Mouse (Mus musculus) heart, adult 2 months (tissue): ENCODE results near the gene Zfhx2. TPM values are rescaled to one million over a fixed set of nuclear protein-coding genes. Genes with fewer than 3 reads are reported as not detected.

Experiments used
- DNase-seq, 2 experiments: peaks; one replicate each; pipeline ENCODE4 v3.0.0; 2021
- H3K27ac ChIP-seq: fragments of 200-600 bp; 2 replicates; pipeline ENCODE4 v1.8.1; 2022
- H3K27me3 ChIP-seq: fragments of 200-500 bp; 2 replicates; pipeline ENCODE4 v1.6.1; 2012; ENCODE audit warnings: mild to moderate bottlenecking, low read length, inconsistent platforms, mixed read lengths; ENCODE audit not compliant: control insufficient read depth, insufficient read depth
- H3K36me3 ChIP-seq: fragments of 200-500 bp; 2 replicates; pipeline ENCODE4 v1.6.1; 2012; ENCODE audit warnings: low read length, inconsistent platforms; ENCODE audit not compliant: control insufficient read depth, insufficient read depth
- H3K4me1 ChIP-seq: fragments of 200-500 bp; 2 replicates; pipeline ENCODE4 v1.6.1; 2011; ENCODE audit warnings: low read length; ENCODE audit not compliant: control insufficient read depth, insufficient read depth
- H3K4me3 ChIP-seq: fragments of 200-600 bp; 2 replicates; pipeline ENCODE4 v1.8.1; 2022
- H3K79me2 ChIP-seq: fragments of 200-500 bp; replicated peaks from 2 replicates; pipeline ENCODE4 v1.6.1; 2012; ENCODE audit warnings: mild to moderate bottlenecking, inconsistent platforms, low read length, moderate library complexity, mixed read lengths; ENCODE audit not compliant: control insufficient read depth, insufficient read depth
- H3K9ac ChIP-seq: fragments of 200-500 bp; 2 replicates; pipeline ENCODE4 v1.6.1; 2012; ENCODE audit warnings: low read depth, mild to moderate bottlenecking, control low read depth, inconsistent platforms, low read length, mixed read lengths
- CTCF ChIP-seq: fragments of 200-600 bp; IDR thresholded peaks from 2 replicates; pipeline ENCODE4 v1.8.1; 2022; ENCODE audit warnings: antibody characterized with exemption, mild to moderate bottlenecking, moderate library complexity
- EP300 ChIP-seq: fragments of 200-500 bp; IDR thresholded peaks from 2 replicates; pipeline ENCODE4 v1.6.1; 2011; ENCODE audit warnings: low read depth, low read length, control low read depth; ENCODE audit not compliant: insufficient read depth
- POLR2A ChIP-seq: fragments of 200-500 bp; IDR thresholded peaks from 2 replicates; pipeline ENCODE4 v1.6.1; 2011; ENCODE audit warnings: mild to moderate bottlenecking, low read depth, low read length, control low read depth; ENCODE audit not compliant: insufficient read depth
- WGBS: fragments of 180-500 bp; shearing (Covaris S2); methylation state at CpG from one replicate; pipeline ENCODE4 v1.1.7; 2018; 5-methylcytosine and 5-hydroxymethylcytosine counted together
- intact Hi-C: fragments of 180-260 bp; cut with DNase I; formaldehyde crosslinking; loops from one replicate; pipeline ENCODE4 v1.15.1; 2025
- polyA plus RNA-seq: library from polyadenylated mRNA; depleted of rRNA; stranded (reverse); fragments of >200 nt; gene quantifications from 2 replicates; pipeline ENCODE4 v1.2.3, GENCODE M21; 2012
- total RNA-seq, 2 experiments: library from RNA; stranded (reverse); gene quantifications; 2 replicates each; pipeline ENCODE4 v1.2.3; 2021

The Zfhx2 gene
- total and polyA plus RNA-seq, 3 experiments: 1.3 to 4.1 (median 3.9) TPM

GRCm38 (mm10) chr14:55065391-55065790 is 26.7 kb downstream of the Zfhx2 start:
- TF ChIP-seq CTCF (no peak), EP300 (no peak), POLR2A (no peak)
- Histone ChIP-seq H3K27me3 (peaks cover 2% of the 10 kb centered on the region; the same call in 1 of the 2 replicates), H3K27ac (no peak overlapping the region), H3K4me1 (no peaks in the 10 kb centered on the region), H3K79me2 (no peaks in the 10 kb centered on the region), H3K9ac (no peak overlapping the region), H3K4me3 (no peak overlapping the region), H3K36me3 (no peaks in the 10 kb centered on the region)
- no peak for DNase-seq
- whole genome bisulfite sequencing: 89% methylated on average over 13 of the region's 13 CpGs
- intact Hi-C loops: no loop called here

- Histone ChIP-seq H3K27me3 (peaks cover 2% of the 10 kb centered on the region; the same call in 1 of the 2 replicates), H3K4me3 (no peak overlapping the region), H3K36me3 (no peaks in the 10 kb centered on the region), H3K9ac (no peak overlapping the region), H3K4me1 (no peaks in the 10 kb centered on the region), H3K79me2 (no peaks in the 10 kb centered on the region), H3K27ac (no peak overlapping the region)
- WGBS: 78% methylated on average over 35 of the region's 35 CpGs
- DNase-seq: no peak
- intact Hi-C loops: no loop called here
- no peak for TF ChIP-seq EP300
- TF ChIP-seq CTCF: no peak
- no peak for TF ChIP-seq POLR2A
Observed at GRCm38 (mm10) chr14:55064481-55065370, 27.4 kb downstream of the Zfhx2 start.

GRCm38 (mm10) chr14:55063581-55064381 is 28.3 kb downstream of the Zfhx2 start:
- no peaks in the 10 kb centered on the region for H3K4me1 ChIP-seq
- no peak for DNase-seq
- H3K9ac ChIP-seq: no peak overlapping the region
- H3K27ac ChIP-seq: no peak overlapping the region
- intact Hi-C loops: no loop called here
- WGBS: 84% methylated on average over 22 of the region's 22 CpGs
- peaks cover 2% of the 10 kb centered on the region; the same call in 1 of the 2 replicates for H3K27me3 ChIP-seq
- no peak overlapping the region for H3K4me3 ChIP-seq
- no peaks in the 10 kb centered on the region for H3K36me3 ChIP-seq
- TF ChIP-seq EP300 (no peak), CTCF (no peak), POLR2A (no peak)
- H3K79me2 ChIP-seq: no peaks in the 10 kb centered on the region

- no peak for DNase-seq
- Histone ChIP-seq H3K27ac (no peak overlapping the region), H3K9ac (no peak overlapping the region), H3K4me1 (no peaks in the 10 kb centered on the region), H3K27me3 (peaks cover 2% of the 10 kb centered on the region; the same call in 1 of the 2 replicates), H3K4me3 (no peak overlapping the region), H3K36me3 (no peaks in the 10 kb centered on the region), H3K79me2 (no peaks in the 10 kb centered on the region)
- TF ChIP-seq EP300 (no peak), POLR2A (no peak), CTCF (no peak)
- 84% methylated on average over 5 of the region's 5 CpGs for WGBS
- intact Hi-C loops: no loop called here
Observed at GRCm38 (mm10) chr14:55063117-55063516, 29.0 kb downstream of the Zfhx2 start.

- DNase-seq: no peak
Observed at GRCm38 (mm10) chr14:55062626-55063025, 29.5 kb downstream of the Zfhx2 start.

More at GRCm38 (mm10) chr14:55062626-55063025, 29.5 kb downstream of the Zfhx2 start:
- WGBS: 37% methylated on average over 17 of the region's 17 CpGs
- H3K4me3 ChIP-seq: no peak overlapping the region
- no peaks in the 10 kb centered on the region for H3K36me3 ChIP-seq
- no peaks in the 10 kb centered on the region for H3K4me1 ChIP-seq
- TF ChIP-seq CTCF (no peak), POLR2A (no peak), EP300 (no peak)
- intact Hi-C loops: no loop called here
- peaks cover 2% of the 10 kb centered on the region; the same call in 1 of the 2 replicates for H3K27me3 ChIP-seq
- H3K27ac ChIP-seq: no peak overlapping the region
- H3K9ac ChIP-seq: no peak overlapping the region
- H3K79me2 ChIP-seq: no peaks in the 10 kb centered on the region
